Mouse (Mus musculus): ENCODE data around the gene Csf1.

DNA sequence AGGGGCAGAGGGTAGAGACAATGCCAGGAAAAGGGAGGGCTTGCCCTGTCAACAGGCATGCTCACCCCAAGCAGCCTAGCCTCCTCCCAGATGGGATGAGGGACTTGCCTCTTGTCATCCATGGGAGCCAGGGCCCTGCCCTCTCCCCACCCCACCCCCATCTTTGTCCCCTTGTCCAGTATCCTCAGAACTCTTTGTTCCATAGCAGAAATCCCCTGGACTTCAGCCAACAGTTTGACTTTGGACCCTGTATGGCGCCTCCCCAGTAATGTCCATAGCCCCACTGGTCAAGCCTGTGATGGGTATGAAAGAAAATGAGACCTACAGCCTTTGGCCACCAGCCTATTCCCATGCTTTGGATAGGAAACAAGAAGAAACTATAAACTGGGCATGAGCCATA lies 16.6 kb downstream of the Csf1 start:
- TF ChIP-seq CTCF (IDR thresholded peaks at IDR 0.05) (no peak), POLR2A (IDR thresholded peaks at IDR 0.05; ENCODE audit: insufficient read depth, low read depth, low read length) (no peak), EP300 (IDR thresholded peaks at IDR 0.05; ENCODE audit: insufficient read depth, low read depth, low read length) (no peak)
